Mouse (Mus musculus): ENCODE measurements at regions not wholly inside any gene's neighbourhood (a gene's known extent, or its start where the extent isn't known, plus 50 kb on each side); places are given as distances from the start of the nearest gene placed in this dataset.

DNA sequence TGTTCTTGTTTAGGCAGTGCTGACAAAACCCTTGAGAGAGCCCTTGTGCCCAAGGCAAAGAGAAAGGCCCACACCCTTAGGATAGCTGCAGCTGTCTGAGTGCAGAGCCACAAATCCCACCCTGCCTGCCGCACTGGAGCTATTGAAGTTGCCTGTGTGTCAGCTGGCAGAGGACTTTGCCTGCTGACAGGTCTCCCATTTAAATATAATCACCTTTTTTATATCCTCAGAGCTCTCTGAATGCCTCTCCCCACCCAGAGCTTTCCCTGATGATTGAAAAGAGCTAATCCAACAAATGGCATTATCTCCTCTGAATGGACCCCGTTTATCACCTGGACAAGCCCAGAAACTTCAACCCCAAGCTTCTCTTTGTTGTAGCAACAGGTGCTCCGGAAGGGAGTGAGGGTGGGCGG, 55.5 kb downstream of the Tnp1 start:
- in situ Hi-C loops (cut with MboI; ENCODE audit: low pct_ligation_motif_present, low pct_unique_long_range_greater_than_20kb, low sequenced_read_pairs): no loop called here
- Histone ChIP-seq H3K9ac (ENCODE audit: insufficient read depth, low read depth) (no peak overlapping the region), H3K79me2 (replicated peaks; ENCODE audit: control insufficient read depth, extremely low read depth, insufficient read depth, poor library complexity, severe bottlenecking) (no peaks in the 10 kb centered on the region), H3K4me1 (ENCODE audit: control insufficient read depth in 1 of 2, insufficient read depth in 2 of 2) (peaks cover 20 to 57% of the 10 kb centered on the region in 2 experiments), H3K36me3 (replicated peaks in 1 of 2; ENCODE audit: control insufficient read depth in 1 of 2, insufficient read depth in 1 of 2, low read length in 1 of 2) (no peaks in the 10 kb centered on the region), H3K9me3 (replicated peaks; ENCODE audit: low read length) (no peaks in the 10 kb centered on the region), H3K27ac (ENCODE audit: insufficient read depth, low read depth) (no peak overlapping the region), H3K4me2 (ENCODE audit: insufficient read depth, low read depth, poor library complexity, severe bottlenecking) (no peak overlapping the region), H3K4me3 (replicated peaks in 1 of 3; ENCODE audit: low read depth in 2 of 3, low read length in 2 of 3, poor library complexity in 1 of 3) (no peak overlapping the region), H3K27me3 (replicated peaks) (peaks cover 8% of the 10 kb centered on the region)
- dilution Hi-C loops (cut with MboI; ENCODE audit: extremely low pct_ligation_motif_present, extremely low pct_unique_long_range_greater_than_20kb, low sequenced_read_pairs): no loop called here
- no peak for TF ChIP-seq MAX (IDR thresholded peaks at IDR 0.05; ENCODE audit: low read length)
- TF ChIP-seq MYC (IDR thresholded peaks at IDR 0.05; ENCODE audit: low read depth, low read length): no peak
- TF ChIP-seq MAZ (IDR thresholded peaks at IDR 0.05; ENCODE audit: low read depth, low read length): no peak
- TF ChIP-seq MAFK (IDR thresholded peaks at IDR 0.05; ENCODE audit: insufficient replicate concordance, low read length): no peak
- DNase-seq (ENCODE audit: extremely low read depth): no peak

- Histone ChIP-seq H3K27ac (ENCODE audit: insufficient read depth, low read depth) (no peak overlapping the region), H3K27me3 (replicated peaks) (peaks cover 8% of the 10 kb centered on the region), H3K79me2 (replicated peaks; ENCODE audit: control insufficient read depth, extremely low read depth, insufficient read depth, poor library complexity, severe bottlenecking) (no peaks in the 10 kb centered on the region), H3K36me3 (replicated peaks in 1 of 2; ENCODE audit: control insufficient read depth in 1 of 2, insufficient read depth in 1 of 2, low read length in 1 of 2) (no peaks in the 10 kb centered on the region), H3K9ac (ENCODE audit: insufficient read depth, low read depth) (no peak overlapping the region), H3K4me3 (replicated peaks in 1 of 3; ENCODE audit: low read depth in 2 of 3, low read length in 2 of 3, poor library complexity in 1 of 3) (no peak overlapping the region), H3K4me2 (ENCODE audit: insufficient read depth, low read depth, poor library complexity, severe bottlenecking) (peak overlapping the region; percentile 22), H3K4me1 (ENCODE audit: control insufficient read depth in 1 of 2, insufficient read depth in 2 of 2) (peaks cover 17 to 43% of the 10 kb centered on the region in 2 experiments), H3K9me3 (replicated peaks; ENCODE audit: low read length) (no peaks in the 10 kb centered on the region)
- dilution Hi-C loops (cut with MboI; ENCODE audit: extremely low pct_ligation_motif_present, extremely low pct_unique_long_range_greater_than_20kb, low sequenced_read_pairs) (no loop called here), in situ Hi-C loops (cut with MboI; ENCODE audit: low pct_ligation_motif_present, low pct_unique_long_range_greater_than_20kb, low sequenced_read_pairs) (no loop called here)
- DNase-seq (ENCODE audit: extremely low read depth): peak; percentile 61
- 0 out of 2 replicates have a peak, but pooled peaks have one; percentile 26 for TF ChIP-seq ETS1 (conservative IDR thresholded peaks at IDR 0.05; ENCODE audit: low read depth, low read length)
- TF ChIP-seq ZMIZ1 (IDR thresholded peaks at IDR 0.05; ENCODE audit: low read depth, low read length): no peak
- TF ChIP-seq MEF2A (IDR thresholded peaks at IDR 0.05; ENCODE audit: borderline replicate concordance, low read depth, low read length): 0 out of 2 replicates have a peak, but pooled peaks have one; percentile 16
- TF ChIP-seq KAT2A (IDR thresholded peaks at IDR 0.05; ENCODE audit: insufficient replicate concordance, low read length): 0 out of 2 replicates have a peak, but pooled peaks have one; percentile 51
These were observed 60.3 kb downstream of the Tnp1 start for GRCm38 (mm10) chr1:72955387-72955786.

- peaks cover 14 to 37% of the 10 kb centered on the region in 2 experiments for H3K4me1 ChIP-seq (ENCODE audit: control insufficient read depth in 1 of 2, insufficient read depth in 2 of 2)
- no peak for TF ChIP-seq ZMIZ1 (IDR thresholded peaks at IDR 0.05; ENCODE audit: low read depth, low read length)
- TF ChIP-seq NELFE (IDR thresholded peaks at IDR 0.05; ENCODE audit: low read depth, low read length): no peak
- H3K9me3 ChIP-seq (replicated peaks; ENCODE audit: low read length): no peaks in the 10 kb centered on the region
- H3K36me3 ChIP-seq (replicated peaks in 1 of 2; ENCODE audit: control insufficient read depth in 1 of 2, insufficient read depth in 1 of 2, low read length in 1 of 2): no peaks in the 10 kb centered on the region
- no peak for DNase-seq (ENCODE audit: extremely low read depth)
- no peak overlapping the region for H3K4me2 ChIP-seq (ENCODE audit: insufficient read depth, low read depth, poor library complexity, severe bottlenecking)
- in situ Hi-C loops (cut with MboI; ENCODE audit: low pct_ligation_motif_present, low pct_unique_long_range_greater_than_20kb, low sequenced_read_pairs): no loop called here
- no peak overlapping the region for H3K27ac ChIP-seq (ENCODE audit: insufficient read depth, low read depth)
- peaks cover 3% of the 10 kb centered on the region for H3K27me3 ChIP-seq (replicated peaks)
- H3K9ac ChIP-seq (ENCODE audit: insufficient read depth, low read depth): no peak overlapping the region
- no peaks in the 10 kb centered on the region for H3K79me2 ChIP-seq (replicated peaks; ENCODE audit: control insufficient read depth, extremely low read depth, insufficient read depth, poor library complexity, severe bottlenecking)
- dilution Hi-C loops (cut with MboI; ENCODE audit: extremely low pct_ligation_motif_present, extremely low pct_unique_long_range_greater_than_20kb, low sequenced_read_pairs): no loop called here
- no peak overlapping the region for H3K4me3 ChIP-seq (replicated peaks in 1 of 3; ENCODE audit: low read depth in 2 of 3, low read length in 2 of 3, poor library complexity in 1 of 3)
These were observed 62.8 kb downstream of the Tnp1 start for GRCm38 (mm10) chr1:72952896-72953295.
